Mouse (Mus musculus) frontal cortex, postnatal 10 days (tissue): ENCODE measurements around the gene Card19.
A peak's percentile ranks its signal among the peaks of the same experiment; 100 is the strongest.

Experiments
- DNase-seq, 2 experiments: peaks; one replicate each; pipeline ENCODE4 v3.0.0; 2022; ENCODE audit warnings: low spot score in 2 of 2, mixed read lengths in 1 of 2

The Card19 gene

GRCm38 (mm10) chr13:49215504-49216219 lies at the start of gene Card19:
Gene Card19 (minus strand): TSS chr13:49216037.
- DNase-seq = peak; percentile 86 to 89

- DNase-seq = no peak
Measured at GRCm38 (mm10) chr13:49260036-49260722, 44.3 kb upstream of the Card19 start.

- no peak for DNase-seq
Measured at GRCm38 (mm10) chr13:49257819-49258313, 42.0 kb upstream of the Card19 start.

- DNase-seq = no peak
Measured at GRCm38 (mm10) chr13:49252746-49253145, 36.9 kb upstream of the Card19 start.

GRCm38 (mm10) chr13:49252113-49252512 lies 36.3 kb upstream of the Card19 start:
- DNase-seq = no peak

GRCm38 (mm10) chr13:49250716-49251517 lies 35.1 kb upstream of the Card19 start:
- no peak for DNase-seq

- DNase-seq = no peak
Measured at GRCm38 (mm10) chr13:49249634-49250033, 33.8 kb upstream of the Card19 start.

- no peak for DNase-seq
Measured at GRCm38 (mm10) chr13:49248923-49249322, 33.1 kb upstream of the Card19 start.

GRCm38 (mm10) chr13:49248467-49248862 lies 32.6 kb upstream of the Card19 start, which contains the start of gene Susd3:
Gene Susd3 (minus strand): TSS chr13:49248706.
- no peak for DNase-seq

- peak in 1 of 2 experiments; percentile 20 for DNase-seq
Measured at GRCm38 (mm10) chr13:49247740-49248466, 32.1 kb upstream of the Card19 start.

- no peak for DNase-seq
Measured at GRCm38 (mm10) chr13:49247232-49247739, 31.4 kb upstream of the Card19 start.

- no peak for DNase-seq
Measured at GRCm38 (mm10) chr13:49246626-49247025, 30.8 kb upstream of the Card19 start.

- DNase-seq = no peak
Measured at GRCm38 (mm10) chr13:49246011-49246410, 30.2 kb upstream of the Card19 start.

GRCm38 (mm10) chr13:49245251-49245650 lies 29.4 kb upstream of the Card19 start:
- no peak for DNase-seq

GRCm38 (mm10) chr13:49243492-49243891 lies 27.7 kb upstream of the Card19 start:
- no peak for DNase-seq

- DNase-seq = no peak
Measured at GRCm38 (mm10) chr13:49242321-49243065, 26.7 kb upstream of the Card19 start.

GRCm38 (mm10) chr13:49238737-49239136 lies 22.9 kb upstream of the Card19 start:
- no peak for DNase-seq

GRCm38 (mm10) chr13:49237617-49238016 lies 21.8 kb upstream of the Card19 start:
- DNase-seq = no peak

GRCm38 (mm10) chr13:49234711-49235110 lies 18.9 kb upstream of the Card19 start:
- no peak for DNase-seq

- DNase-seq = no peak
Measured at GRCm38 (mm10) chr13:49233792-49234572, 18.1 kb upstream of the Card19 start.
